In the genomic region with DNA sequence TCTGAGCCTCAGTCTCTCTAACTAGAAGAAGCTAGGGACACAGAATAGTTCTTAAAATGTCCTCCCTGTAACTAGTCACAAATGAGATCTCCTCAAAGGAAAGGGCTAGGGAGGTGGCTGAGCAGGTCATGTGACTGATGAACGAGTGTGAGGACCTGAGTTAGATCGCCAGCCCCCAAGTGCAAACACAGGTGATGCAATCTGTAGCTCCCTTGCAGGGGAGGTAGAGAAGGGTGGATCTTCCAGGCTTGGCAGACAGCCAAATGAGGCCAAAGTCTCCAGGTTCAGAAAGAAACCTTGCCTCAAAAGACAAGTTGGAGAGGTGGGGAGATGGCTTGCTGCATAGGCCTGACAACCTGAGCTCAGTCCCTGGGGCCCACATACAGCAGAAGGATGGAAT, we compare ENCODE assay signal across 20 mouse cellular contexts. TPM values are rescaled to one million over a fixed set of nuclear protein-coding genes. Genes with fewer than 3 reads are reported as not detected.
DNase-seq lines count a peak whose midpoint lies in the region; ATAC-seq and TF ChIP-seq lines count a peak whose summit lies in the region.
"Had no signal": no experiment of that assay in that cellular context is flagged by ENCODE, and none has a peak within 500 bp of the region (broad histone marks: within the 10 kb centered on the region; RNA-seq: fewer than 3 reads in every experiment).

No protein-coding gene starts in this region.

- no peak overlapping the region for H3K27ac ChIP-seq in kidney, embryonic 16.5 days (ENCODE audit: low read length)
- no peak overlapping the region for H3K27ac ChIP-seq in stomach, embryonic 15.5 days
- no peak overlapping the region for H3K27ac ChIP-seq in stomach, postnatal 0 days (replicated peaks)
- no peak overlapping the region for H3K27ac ChIP-seq in liver, embryonic 13.5 days
- no peak overlapping the region for H3K27ac ChIP-seq in hindbrain, embryonic 10.5 days
- H3K27ac ChIP-seq: embryonic facial prominence, embryonic 13.5 days; forebrain, embryonic 15.5 days; heart, embryonic 15.5 days; hindbrain, postnatal 0 days; midbrain, embryonic 10.5 days had no signal

- H3K27me3 ChIP-seq in kidney, embryonic 16.5 days (ENCODE audit: insufficient read depth, low read length) = peaks cover 2% of the 10 kb centered on the region; the same call in 1 of the 2 replicates
- H3K27me3 ChIP-seq in stomach, embryonic 15.5 days (replicated peaks) = no peaks in the 10 kb centered on the region; the same call in 1 of the 2 replicates
- H3K27me3 ChIP-seq in stomach, postnatal 0 days (ENCODE audit: control insufficient read depth, insufficient read depth, low read length) = no peaks in the 10 kb centered on the region
- H3K27me3 ChIP-seq in liver, embryonic 13.5 days = no peaks in the 10 kb centered on the region
- H3K27me3 ChIP-seq in hindbrain, embryonic 10.5 days (ENCODE audit: insufficient read depth, poor library complexity, severe bottlenecking) = no peaks in the 10 kb centered on the region
- H3K27me3 ChIP-seq: forebrain, embryonic 15.5 days had no signal

- H3K9ac ChIP-seq in kidney, embryonic 16.5 days (replicated peaks; ENCODE audit: low read length) = no peak overlapping the region
- no peak overlapping the region for H3K9ac ChIP-seq in stomach, embryonic 15.5 days
- no peak overlapping the region for H3K9ac ChIP-seq in stomach, postnatal 0 days (ENCODE audit: low read length)
- H3K9ac ChIP-seq in liver, embryonic 13.5 days = no peak overlapping the region
- H3K9ac ChIP-seq: embryonic facial prominence, embryonic 13.5 days; forebrain, embryonic 15.5 days; heart, embryonic 15.5 days; neural tube, embryonic 13.5 days had no signal

- ATAC-seq in kidney, embryonic 16.5 days (ENCODE audit: low FRiP score, low TSS enrichment) = no peak
- ATAC-seq in stomach, embryonic 15.5 days (ENCODE audit: insufficient read depth, low FRiP score, low read depth) = peak; percentile 38; the same call in 1 of the 2 replicates
- no peak for ATAC-seq in stomach, postnatal 0 days (ENCODE audit: low FRiP score, low TSS enrichment)
- peak; percentile 46 for ATAC-seq in liver, embryonic 13.5 days (ENCODE audit: low read depth)
- ATAC-seq: hindbrain, postnatal 0 days had no signal

- no peak overlapping the region for H3K4me3 ChIP-seq in kidney, embryonic 16.5 days (ENCODE audit: low read length)
- no peak overlapping the region for H3K4me3 ChIP-seq in stomach, embryonic 15.5 days (replicated peaks)
- H3K4me3 ChIP-seq in stomach, postnatal 0 days (ENCODE audit: low read depth, low read length) = no peak overlapping the region
- no peak overlapping the region for H3K4me3 ChIP-seq in liver, embryonic 13.5 days (replicated peaks)
- H3K4me3 ChIP-seq in hindbrain, embryonic 10.5 days = no peak overlapping the region
- H3K4me3 ChIP-seq: embryonic facial prominence, embryonic 13.5 days; forebrain, embryonic 15.5 days; heart, embryonic 15.5 days; midbrain, embryonic 10.5 days; neural tube, embryonic 13.5 days had no signal

- no peak for TF ChIP-seq CTCF in stomach, postnatal 0 days (IDR thresholded peaks at IDR 0.05; ENCODE audit: low read depth)

- no peaks in the 10 kb centered on the region for H3K36me3 ChIP-seq in kidney, embryonic 16.5 days (ENCODE audit: insufficient read depth, low read length)
- H3K36me3 ChIP-seq in stomach, embryonic 15.5 days = no peaks in the 10 kb centered on the region
- H3K36me3 ChIP-seq in stomach, postnatal 0 days (ENCODE audit: control insufficient read depth, insufficient read depth, low read length) = no peaks in the 10 kb centered on the region
- H3K36me3 ChIP-seq in liver, embryonic 13.5 days = no peaks in the 10 kb centered on the region
- H3K36me3 ChIP-seq in hindbrain, embryonic 10.5 days = no peaks in the 10 kb centered on the region
- H3K36me3 ChIP-seq: embryonic facial prominence, embryonic 13.5 days; forebrain, embryonic 15.5 days; heart, embryonic 15.5 days; midbrain, embryonic 10.5 days; neural tube, embryonic 13.5 days had no signal

- no peaks in the 10 kb centered on the region for H3K9me3 ChIP-seq in kidney, embryonic 16.5 days (ENCODE audit: low read length)
- no peaks in the 10 kb centered on the region for H3K9me3 ChIP-seq in stomach, embryonic 15.5 days
- H3K9me3 ChIP-seq in stomach, postnatal 0 days (ENCODE audit: control insufficient read depth, low read length) = no peaks in the 10 kb centered on the region
- H3K9me3 ChIP-seq in liver, embryonic 13.5 days (replicated peaks) = no peaks in the 10 kb centered on the region
- H3K9me3 ChIP-seq in hindbrain, embryonic 10.5 days = no peaks in the 10 kb centered on the region
- H3K9me3 ChIP-seq: embryonic facial prominence, embryonic 13.5 days; forebrain, embryonic 15.5 days; heart, embryonic 15.5 days; midbrain, embryonic 10.5 days; neural tube, embryonic 13.5 days had no signal

- no peak for TF ChIP-seq EP300 in stomach, postnatal 0 days (optimal IDR thresholded peaks at IDR 0.05)

- H3K4me2 ChIP-seq in kidney, embryonic 16.5 days (replicated peaks; ENCODE audit: low read depth, low read length) = no peak overlapping the region
- H3K4me2 ChIP-seq in stomach, embryonic 15.5 days = no peak overlapping the region
- H3K4me2 ChIP-seq in stomach, postnatal 0 days (replicated peaks; ENCODE audit: low read depth) = no peak overlapping the region
- H3K4me2 ChIP-seq in liver, embryonic 13.5 days = no peak overlapping the region
- H3K4me2 ChIP-seq: embryonic facial prominence, embryonic 13.5 days; forebrain, embryonic 15.5 days; heart, embryonic 15.5 days; neural tube, embryonic 13.5 days had no signal

- H3K4me1 ChIP-seq in kidney, embryonic 16.5 days (ENCODE audit: insufficient read depth, low read length) = peaks cover 11% of the 10 kb centered on the region; the same call in 1 of the 2 replicates
- H3K4me1 ChIP-seq in stomach, embryonic 15.5 days = peaks cover 12% of the 10 kb centered on the region; the same call in 1 of the 2 replicates
- H3K4me1 ChIP-seq in stomach, postnatal 0 days (replicated peaks; ENCODE audit: control insufficient read depth, insufficient read depth) = no peaks in the 10 kb centered on the region
- H3K4me1 ChIP-seq in liver, embryonic 13.5 days (replicated peaks) = 0 out of 2 replicates have a peak, but pooled peaks cover 11% of the 10 kb centered on the region
- H3K4me1 ChIP-seq in hindbrain, embryonic 10.5 days (replicated peaks) = peaks cover 6% of the 10 kb centered on the region; the same call in 1 of the 2 replicates
- H3K4me1 ChIP-seq: heart, embryonic 15.5 days had no signal

- WGBS in kidney, embryonic 16.5 days = 45% methylated on average over 2 of the region's 2 CpGs
- 43% methylated on average over 2 of the region's 2 CpGs for WGBS in stomach, embryonic 15.5 days
- 30% methylated on average over 2 of the region's 2 CpGs for WGBS in stomach, postnatal 0 days
- 41% methylated on average over 2 of the region's 2 CpGs for WGBS in liver, embryonic 13.5 days (ENCODE audit: insufficient replicate concordance)
- WGBS in hindbrain, embryonic 10.5 days = 74% methylated on average over 2 of the region's 2 CpGs

- peak; percentile 17 for DNase-seq in kidney, adult 9 months
- DNase-seq in stomach, postnatal 0 days (ENCODE audit: low spot score) = no peak
- DNase-seq in liver, embryonic 13.5 days = no peak
- no peak for DNase-seq in hindbrain, embryonic 10.5 days (ENCODE audit: low spot score)
- no peak for DNase-seq in embryo, embryonic 10 days (ENCODE audit: low spot score)
- DNase-seq: B cell, adult 2 months; cerebellum, adult 9-10 months; gastrocnemius, postnatal 36 days; lung, adult 2 months; lung, postnatal 36 days; right cerebral cortex, adult 18-20 months; thymus, postnatal 4 days had no signal

RNA-seq across cellular contexts. Expression of a gene that starts 36.3 kb away (rescaled TPM):
- 0.72 and 0.76 TPM in 2 replicates for polyA plus RNA-seq in kidney, embryonic 16.5 days (2015; fragmentation: Nextera tagmentation; extraction: Ambion mirVana)
- polyA plus RNA-seq in stomach, embryonic 15.5 days (2015; fragmentation: Nextera tagmentation; extraction: Ambion mirVana) = 2.2 and 2.4 TPM in 2 replicates
- 2.8 and 3.3 TPM in 2 replicates for polyA plus RNA-seq in stomach, postnatal 0 days (2015; fragmentation: Nextera tagmentation; extraction: Ambion mirVana)
- polyA plus RNA-seq in liver, embryonic 13.5 days (2015; fragmentation: Nextera tagmentation; extraction: Ambion mirVana) = 0.03 TPM in 2 replicates
- 0.20 and 0.26 TPM in 2 replicates for polyA plus RNA-seq in hindbrain, embryonic 10.5 days (2016; fragmentation: Nextera tagmentation; extraction: Ambion mirVana)

Comparison
In these comparisons a context has a peak if more than half of its experiments do, and no peak if none do; other contexts are left out.
1. ATAC-seq: peak in stomach, embryonic 15.5 days (single experiment) and liver, embryonic 13.5 days (single experiment); none in kidney, embryonic 16.5 days (single experiment) and stomach, postnatal 0 days (single experiment).